In genomic region chr11:22584488-22585158, GRCm38 (mm10) we compare ENCODE assay signal across 8 mouse cellular contexts.
DNase-seq lines count a peak whose midpoint lies in the region; ATAC-seq lines count a peak whose summit lies in the region.

No protein-coding gene starts in this region.

- H3K4me3 ChIP-seq in forebrain, embryonic 13.5 days: peak overlapping the region; percentile 22
- H3K4me3 ChIP-seq in hindbrain, embryonic 10.5 days: peak overlapping the region; percentile 43

- H3K36me3 ChIP-seq in forebrain, embryonic 13.5 days (ENCODE audit: poor library complexity, severe bottlenecking): no peaks in the 10 kb centered on the region
- H3K36me3 ChIP-seq in hindbrain, embryonic 10.5 days: no peaks in the 10 kb centered on the region

- peak; percentile 24 to 30 for DNase-seq in spleen, postnatal 36 days (ENCODE audit: low spot score in 2 of 2)
- DNase-seq in spleen, postnatal 4 days (ENCODE audit: low spot score in 2 of 2): no peak
- peak; percentile 70 for DNase-seq in hindbrain, embryonic 10.5 days (ENCODE audit: low spot score)
- peak; percentile 42 to 52 for DNase-seq in layer of hippocampus, adult 8-10 months (ENCODE audit: low spot score in 2 of 2)
- peak; percentile 91 for DNase-seq in lung, postnatal 10 days
- DNase-seq in retina, postnatal 7 days (ENCODE audit: low read depth, low spot score): peak; percentile 39
- no peak for DNase-seq in urinary bladder, postnatal 25 days (ENCODE audit: low spot score)

- peaks cover 36% of the 10 kb centered on the region for H3K4me1 ChIP-seq in forebrain, embryonic 13.5 days
- H3K4me1 ChIP-seq in hindbrain, embryonic 10.5 days (replicated peaks): peaks cover 50% of the 10 kb centered on the region

- peak overlapping the region; percentile 78 for H3K27ac ChIP-seq in forebrain, embryonic 13.5 days
- peak overlapping the region; percentile 90 for H3K27ac ChIP-seq in hindbrain, embryonic 10.5 days

- peak overlapping the region; percentile 50 for H3K4me2 ChIP-seq in forebrain, embryonic 13.5 days

- no peaks in the 10 kb centered on the region for H3K27me3 ChIP-seq in forebrain, embryonic 13.5 days
- no peaks in the 10 kb centered on the region for H3K27me3 ChIP-seq in hindbrain, embryonic 10.5 days (ENCODE audit: insufficient read depth, poor library complexity, severe bottlenecking)

- peak overlapping the region; percentile 40; the same call in 1 of the 2 replicates for H3K9ac ChIP-seq in forebrain, embryonic 13.5 days

- 11% methylated on average over 13 of the region's 14 CpGs for WGBS in forebrain, embryonic 13.5 days
- WGBS in hindbrain, embryonic 10.5 days: 7% methylated on average over 14 of the region's 14 CpGs

- no peaks in the 10 kb centered on the region for H3K9me3 ChIP-seq in forebrain, embryonic 13.5 days (replicated peaks)
- no peaks in the 10 kb centered on the region for H3K9me3 ChIP-seq in hindbrain, embryonic 10.5 days

- peak; percentile 92 for ATAC-seq in forebrain, embryonic 13.5 days

Comparison
In these comparisons a context has a peak if more than half of its experiments do, and no peak if none do; other contexts are left out.
1. DNase-seq: peak in spleen, postnatal 36 days (2 of 2), hindbrain, embryonic 10.5 days (single experiment), layer of hippocampus, adult 8-10 months (2 of 2), lung, postnatal 10 days (single experiment) and retina, postnatal 7 days (single experiment); none in spleen, postnatal 4 days (0 of 2) and urinary bladder, postnatal 25 days (single experiment).